Mouse (Mus musculus) liver, embryonic 12.5 days (tissue): ENCODE results near the gene Themis2. TPM values are rescaled to one million over a fixed set of nuclear protein-coding genes. Genes with fewer than 3 reads are reported as not detected.
A peak's percentile ranks its signal among the peaks of the same experiment; 100 is the strongest.
"Not testable (repeated sequence)": the region's sequence is repeated elsewhere in the genome, so short reads cannot be mapped to it uniquely, and the experiment has no call there.

Source experiments
- ATAC-seq: fragments of 200-750 bp; cut with Nextera tagmentation; 2 replicates; pipeline ENCODE4 v1.8.0; 2017; ENCODE audit warnings: moderate number of reproducible peaks, mild to moderate bottlenecking, moderate library complexity
- H3K27ac ChIP-seq: fragments of 300-500 bp; sonication (generic); 2 replicates; pipeline ENCODE4 v1.5.1; 2016; ENCODE audit warnings: mild to moderate bottlenecking
- H3K27me3 ChIP-seq: fragments of 300-500 bp; sonication (generic); replicated peaks from 2 replicates; pipeline ENCODE4 v1.6.1; 2016; ENCODE audit warnings: mild to moderate bottlenecking, moderate library complexity
- H3K36me3 ChIP-seq: fragments of 300-500 bp; sonication (generic); 2 replicates; pipeline ENCODE4 v1.6.1; 2016; ENCODE audit warnings: mild to moderate bottlenecking, moderate library complexity
- H3K4me1 ChIP-seq: fragments of 300-500 bp; sonication (generic); 2 replicates; pipeline ENCODE4 v1.6.1; 2016
- H3K4me2 ChIP-seq: fragments of 300-500 bp; sonication (generic); 2 replicates; pipeline ENCODE4 v1.6.1; 2016; ENCODE audit warnings: mild to moderate bottlenecking, moderate library complexity
- H3K4me3 ChIP-seq: fragments of 300-500 bp; sonication (generic); 2 replicates; pipeline ENCODE4 v1.5.1; 2016; ENCODE audit warnings: mild to moderate bottlenecking, moderate library complexity
- H3K9ac ChIP-seq: fragments of 300-500 bp; sonication (generic); 2 replicates; pipeline ENCODE4 v1.6.1; 2016; ENCODE audit warnings: mild to moderate bottlenecking, moderate library complexity
- H3K9me3 ChIP-seq: fragments of 300-500 bp; sonication (generic); replicated peaks from 2 replicates; pipeline ENCODE4 v1.6.1; 2016; ENCODE audit warnings: mild to moderate bottlenecking, moderate library complexity
- WGBS: fragments of 180-500 bp; shearing (Covaris S2); methylation state at CpG from one replicate; pipeline ENCODE4 v1.1.7; 2016; ENCODE audit not compliant: insufficient replicate concordance; 5-methylcytosine and 5-hydroxymethylcytosine counted together
- polyA plus RNA-seq: library from polyadenylated mRNA; unstranded; fragments of >200 nt; fragmentation: Nextera tagmentation; extraction: Ambion mirVana; gene quantifications from 2 replicates; pipeline ENCODE4 v1.2.1, GENCODE M21; 2016

Gene Themis2
- polyA plus RNA-seq, 1 experiment from 2014 or later: 2.3 TPM

- H3K4me1 ChIP-seq: peaks cover 37% of the 10 kb centered on the region
- H3K4me2 ChIP-seq: peak overlapping the region; percentile 47
- peak overlapping the region; percentile 53 for H3K27ac ChIP-seq
- peak; percentile 42; the same call in 1 of the 2 replicates for ATAC-seq
- WGBS: 22% methylated on average over 9 of the region's 9 CpGs
- no peak overlapping the region for H3K4me3 ChIP-seq
- H3K27me3 ChIP-seq: no peaks in the 10 kb centered on the region
- H3K36me3 ChIP-seq: no peaks in the 10 kb centered on the region
- no peak overlapping the region for H3K9ac ChIP-seq
- no peaks in the 10 kb centered on the region for H3K9me3 ChIP-seq
These were observed 48.4 kb downstream of the Themis2 start for GRCm38 (mm10) chr4:132747664-132748259.

DNA sequence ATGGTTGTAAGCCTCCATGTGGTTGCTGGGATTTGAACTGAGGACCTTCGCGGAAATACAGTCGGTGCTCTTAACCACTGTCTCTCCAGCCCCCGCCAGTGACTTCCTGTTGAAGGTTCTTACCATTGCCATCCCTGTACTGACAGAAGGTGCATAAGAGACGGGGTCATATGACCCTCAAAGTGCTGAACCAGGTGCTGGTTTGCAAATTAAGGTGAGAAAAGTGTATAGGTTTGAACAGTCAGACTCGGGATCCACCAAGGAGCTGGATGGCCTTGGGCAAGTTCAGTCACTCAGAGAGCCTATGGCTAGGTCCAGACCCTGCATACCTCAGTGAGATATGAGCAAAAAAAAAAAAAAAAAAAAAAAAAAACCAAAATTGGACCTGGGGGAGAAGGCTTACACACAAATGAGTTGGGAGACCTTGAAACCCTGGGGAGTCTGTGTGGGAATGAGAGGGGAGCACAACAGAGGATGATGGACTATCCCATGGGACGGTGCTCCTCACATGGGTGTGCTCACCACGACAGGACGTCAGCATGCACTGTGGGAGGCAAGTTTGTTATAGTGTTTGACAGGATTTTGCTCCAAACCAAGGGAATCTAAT, 49.2 kb downstream of the Themis2 start:
- Histone ChIP-seq H3K27ac (peak overlapping the region; percentile 53), H3K9ac (no peak overlapping the region), H3K36me3 (no peaks in the 10 kb centered on the region), H3K27me3 (no peaks in the 10 kb centered on the region), H3K4me2 (peak overlapping the region; percentile 47), H3K9me3 (no peaks in the 10 kb centered on the region), H3K4me3 (no peak overlapping the region), H3K4me1 (peaks cover 37% of the 10 kb centered on the region)
- ATAC-seq: no peak; the same call in 1 of the 2 replicates
- WGBS: 59% methylated on average over 9 of the region's 9 CpGs

- no peak overlapping the region for H3K9ac ChIP-seq
- H3K4me2 ChIP-seq: no peak overlapping the region
- no peak overlapping the region for H3K27ac ChIP-seq
- no peaks in the 10 kb centered on the region; the same call in 1 of the 2 replicates for H3K27me3 ChIP-seq
- H3K36me3 ChIP-seq: no peaks in the 10 kb centered on the region
- no peak overlapping the region for H3K4me3 ChIP-seq
- H3K4me1 ChIP-seq: peaks cover 37% of the 10 kb centered on the region
- H3K9me3 ChIP-seq: no peaks in the 10 kb centered on the region
- ATAC-seq: no peak
- 53% methylated on average over 11 of the region's 11 CpGs for WGBS
These were observed 51.9 kb downstream of the Themis2 start for GRCm38 (mm10) chr4:132743992-132744911.

- no peaks in the 10 kb centered on the region; the same call in 1 of the 2 replicates for H3K27me3 ChIP-seq
- ATAC-seq: no peak
- WGBS: 67% methylated on average over 7 of the region's 7 CpGs
These were observed 54.7 kb downstream of the Themis2 start for GRCm38 (mm10) chr4:132741491-132741890.

DNA sequence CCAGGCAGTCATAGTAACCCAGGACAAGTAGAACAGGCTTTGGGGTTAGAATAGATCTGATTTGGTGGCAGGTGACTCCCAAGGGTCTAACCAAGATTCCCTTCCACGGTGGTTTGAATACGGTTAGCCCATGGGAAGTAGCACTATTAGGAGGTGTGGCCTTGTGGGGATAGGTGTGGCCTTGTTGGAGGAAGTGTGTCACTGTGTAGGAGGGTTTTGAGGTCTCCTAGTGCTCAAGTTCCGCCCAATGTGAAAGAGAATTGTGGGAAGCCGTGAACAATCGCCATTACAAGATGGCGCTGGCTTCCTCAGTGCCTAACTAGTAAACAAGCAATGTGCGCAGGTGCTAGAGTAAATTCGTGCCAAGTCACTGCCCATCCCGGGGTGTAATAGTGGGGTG, 59.0 kb downstream of the Themis2 start:
- ATAC-seq, H3K27me3 ChIP-seq: not testable (repeated sequence)
- 85% methylated on average over 9 of the region's 9 CpGs for WGBS

More at GRCm38 (mm10) chr4:132741491-132741890, 54.7 kb downstream of the Themis2 start:
- Histone ChIP-seq H3K36me3 (no peaks in the 10 kb centered on the region), H3K4me1 (peaks cover 16% of the 10 kb centered on the region), H3K27ac (no peak overlapping the region), H3K4me3 (no peak overlapping the region), H3K4me2 (no peak overlapping the region), H3K9me3 (no peaks in the 10 kb centered on the region), H3K9ac (no peak overlapping the region)

GRCm38 (mm10) chr4:132735894-132736293, 60.3 kb downstream of the Themis2 start:
- Histone ChIP-seq H3K9me3 (no peaks in the 10 kb centered on the region), H3K36me3 (no peaks in the 10 kb centered on the region), H3K4me1 (peaks cover 42% of the 10 kb centered on the region), H3K9ac (no peak overlapping the region), H3K27ac (no peak overlapping the region), H3K4me3 (no peak overlapping the region), H3K27me3 (no peaks in the 10 kb centered on the region; the same call in 1 of the 2 replicates), H3K4me2 (no peak overlapping the region)
- WGBS: 44% methylated on average over 3 of the region's 3 CpGs
- ATAC-seq: no peak

More for the DNA sequence above, 59.0 kb downstream of the Themis2 start:
- H3K27ac ChIP-seq, H3K36me3 ChIP-seq, H3K9me3 ChIP-seq, H3K4me2 ChIP-seq, H3K4me3 ChIP-seq, H3K9ac ChIP-seq: not testable (repeated sequence)
- peaks cover 32% of the 10 kb centered on the region for H3K4me1 ChIP-seq

GRCm38 (mm10) chr4:132735389-132735788, 60.8 kb downstream of the Themis2 start:
- H3K9ac ChIP-seq: no peak overlapping the region
- H3K27me3 ChIP-seq: no peaks in the 10 kb centered on the region; the same call in 1 of the 2 replicates
- H3K27ac ChIP-seq: no peak overlapping the region
- peaks cover 42% of the 10 kb centered on the region for H3K4me1 ChIP-seq
- no peak overlapping the region for H3K4me2 ChIP-seq
- no peaks in the 10 kb centered on the region for H3K9me3 ChIP-seq
- no peaks in the 10 kb centered on the region for H3K36me3 ChIP-seq
- 72% methylated on average over 2 of the region's 2 CpGs for WGBS
- ATAC-seq: no peak
- H3K4me3 ChIP-seq: no peak overlapping the region

DNA sequence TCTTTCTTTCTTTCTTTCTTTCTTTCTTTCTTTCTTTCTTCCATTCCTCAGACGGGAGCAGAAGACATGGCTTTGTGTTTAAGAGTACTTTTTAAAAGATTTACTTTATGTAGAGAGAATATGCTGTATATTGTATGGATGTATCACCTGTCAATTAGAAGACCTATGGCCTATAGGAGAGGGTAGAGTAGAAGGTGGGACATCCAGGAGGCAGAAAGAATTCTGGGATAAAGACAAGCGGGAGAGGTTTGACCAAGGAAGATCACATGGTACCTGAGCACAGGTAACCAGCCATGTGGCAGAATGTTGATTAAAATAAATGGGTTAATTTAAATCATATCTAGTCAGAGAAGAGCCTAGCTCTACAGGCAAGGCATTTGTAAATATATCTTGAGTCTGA, 61.4 kb downstream of the Themis2 start:
- H3K27me3 ChIP-seq: no peaks in the 10 kb centered on the region; the same call in 1 of the 2 replicates
- H3K36me3 ChIP-seq: no peaks in the 10 kb centered on the region
- no peaks in the 10 kb centered on the region for H3K9me3 ChIP-seq
- H3K4me2 ChIP-seq: no peak overlapping the region
- H3K9ac ChIP-seq: no peak overlapping the region
- 78% methylated on average over 2 of the region's 2 CpGs for WGBS
- no peak overlapping the region for H3K27ac ChIP-seq
- H3K4me1 ChIP-seq: peaks cover 42% of the 10 kb centered on the region
- no peak overlapping the region for H3K4me3 ChIP-seq
- ATAC-seq: no peak

- Histone ChIP-seq H3K27ac (no peak overlapping the region), H3K4me3 (no peak overlapping the region), H3K9me3 (no peaks in the 10 kb centered on the region), H3K27me3 (no peaks in the 10 kb centered on the region), H3K36me3 (no peaks in the 10 kb centered on the region), H3K9ac (no peak overlapping the region), H3K4me2 (0 out of 2 replicates have a peak overlapping the region, but pooled peaks have one; percentile 88), H3K4me1 (peaks cover 49% of the 10 kb centered on the region)
- 82% methylated on average over 25 of the region's 25 CpGs for WGBS
- ATAC-seq: no peak
These were observed 63.0 kb downstream of the Themis2 start for GRCm38 (mm10) chr4:132733071-132733770.

- H3K9me3 ChIP-seq: no peaks in the 10 kb centered on the region
- WGBS: 1% methylated on average over 34 of the region's 34 CpGs
- no peaks in the 10 kb centered on the region for H3K27me3 ChIP-seq
- peak within 1 kb of the TSS; percentile 64 for H3K4me3 ChIP-seq
- peak within 1 kb of the TSS; percentile 88 for H3K4me2 ChIP-seq
- ATAC-seq: peak; percentile 92
- peak within 1 kb of the TSS; percentile 66 for H3K9ac ChIP-seq
- peaks cover 4% of the 10 kb centered on the region for H3K36me3 ChIP-seq
- peaks cover 53% of the 10 kb centered on the region for H3K4me1 ChIP-seq
- H3K27ac ChIP-seq: no peak within 1 kb of the TSS
These were observed 64.0 kb downstream of the Themis2 start, which contains the start of gene Xkr8 for GRCm38 (mm10) chr4:132732148-132732684. TSS of gene Xkr8 (minus strand) at chr4:132732546.
